Mouse (Mus musculus) left cerebral cortex, postnatal 14 days (tissue): Measurements from ENCODE around the gene Tfrc. TPM values are rescaled to one million over a fixed set of nuclear protein-coding genes. Genes with fewer than 3 reads are reported as not detected.

Experiments used
- DNase-seq, 2 experiments: peaks; one replicate each; pipeline ENCODE4 v3.0.0; 2021 to 2022; ENCODE audit warnings: low spot score in 2 of 2, mixed read lengths in 1 of 2
- intact Hi-C: fragments of 180-260 bp; cut with DNase I; formaldehyde crosslinking; loops from one replicate; pipeline ENCODE4 v1.15.1; 2025
- long read RNA-seq, 2 experiments: library from polyadenylated mRNA; stranded (forward); transcript quantifications; one replicate each; pipeline ENCODE4 v2.0.0; 2021
- total RNA-seq, 2 experiments: library from RNA; stranded (reverse); gene quantifications; 2 replicates each; pipeline ENCODE4 v1.2.3; 2021

Gene Tfrc
- 10 to 100 TPM; 89.4 to 97.8 TPM for total RNA-seq
- long read RNA-seq, experiment 1, full-length matches to known transcripts = 25 of 42 reads
- long read RNA-seq, experiment 1, partial matches to known transcripts = 6 of 42 reads
- long read RNA-seq, experiment 1, other reads (novel, unspliced or antisense) = 11 of 42 reads
- long read RNA-seq, experiment 2, full-length matches to known transcripts = 12 of 18 reads
- long read RNA-seq, experiment 2, partial matches to known transcripts = 2 of 18 reads
- long read RNA-seq, experiment 2, other reads (novel, unspliced or antisense) = 4 of 18 reads

DNA sequence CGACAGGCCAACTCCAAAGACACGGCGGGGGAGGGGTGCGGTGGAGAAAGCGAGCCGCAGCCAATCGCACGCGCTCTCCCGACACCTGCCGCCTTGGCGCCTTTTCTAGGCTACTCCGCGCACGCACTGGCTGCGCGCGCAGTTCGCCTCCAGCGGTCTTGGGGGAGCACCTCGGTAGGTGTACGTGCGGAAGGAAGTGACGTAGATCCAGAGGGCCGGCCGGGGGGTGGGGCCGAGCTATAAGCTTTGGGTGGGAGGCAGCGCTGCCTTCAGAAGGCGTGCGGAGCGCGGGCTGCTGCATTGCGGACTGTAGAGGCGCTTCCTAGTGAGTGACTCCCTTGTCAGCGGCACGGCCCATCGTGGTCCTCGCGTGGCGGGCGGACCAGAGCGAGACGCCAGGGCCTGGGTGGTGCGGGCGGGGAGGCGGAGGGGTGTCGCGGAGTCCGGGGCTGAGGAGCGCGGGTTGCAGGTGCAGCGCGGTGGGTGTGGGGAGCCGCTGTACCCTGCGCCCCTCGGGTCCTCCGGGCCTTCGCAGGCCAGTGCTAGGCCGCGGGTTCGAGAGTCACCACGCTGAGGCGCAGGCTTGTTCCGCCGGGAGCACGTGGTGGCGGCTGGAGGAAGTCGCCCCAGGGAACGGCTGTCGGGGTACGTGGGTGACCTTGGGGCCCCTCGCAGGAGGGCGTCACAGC is at the start of gene Tfrc:
Gene Tfrc (plus strand): TSS at position 209 of the 689 bp plus-strand sequence.
- intact Hi-C loops = loop anchor here (2.0 kb wide), 2 partner anchors 92 to 102 kb away; no protein-coding TSS in a partner anchor
- DNase-seq = peak; percentile 96

DNA sequence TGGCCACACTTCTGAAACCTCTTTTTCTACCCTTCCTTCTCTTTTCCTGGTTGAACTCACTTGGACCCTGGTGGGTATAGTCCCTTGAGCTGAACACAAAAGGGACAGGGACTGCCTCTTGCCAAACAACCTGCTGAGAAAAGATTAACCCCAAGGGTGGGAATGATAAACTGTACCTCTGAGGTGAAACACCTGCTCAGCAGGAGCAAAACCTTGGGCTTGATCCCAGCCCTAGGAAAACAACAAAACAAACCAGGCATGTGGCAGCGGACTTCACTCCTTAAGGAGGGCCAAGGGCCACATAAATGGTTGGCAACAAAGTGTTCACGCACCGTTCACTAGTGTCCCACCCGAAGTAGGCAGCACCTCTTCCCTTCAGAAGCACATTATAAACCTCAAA is 49.2 kb upstream of the Tfrc start:
- DNase-seq = no peak
- intact Hi-C loops = no loop called here

DNA sequence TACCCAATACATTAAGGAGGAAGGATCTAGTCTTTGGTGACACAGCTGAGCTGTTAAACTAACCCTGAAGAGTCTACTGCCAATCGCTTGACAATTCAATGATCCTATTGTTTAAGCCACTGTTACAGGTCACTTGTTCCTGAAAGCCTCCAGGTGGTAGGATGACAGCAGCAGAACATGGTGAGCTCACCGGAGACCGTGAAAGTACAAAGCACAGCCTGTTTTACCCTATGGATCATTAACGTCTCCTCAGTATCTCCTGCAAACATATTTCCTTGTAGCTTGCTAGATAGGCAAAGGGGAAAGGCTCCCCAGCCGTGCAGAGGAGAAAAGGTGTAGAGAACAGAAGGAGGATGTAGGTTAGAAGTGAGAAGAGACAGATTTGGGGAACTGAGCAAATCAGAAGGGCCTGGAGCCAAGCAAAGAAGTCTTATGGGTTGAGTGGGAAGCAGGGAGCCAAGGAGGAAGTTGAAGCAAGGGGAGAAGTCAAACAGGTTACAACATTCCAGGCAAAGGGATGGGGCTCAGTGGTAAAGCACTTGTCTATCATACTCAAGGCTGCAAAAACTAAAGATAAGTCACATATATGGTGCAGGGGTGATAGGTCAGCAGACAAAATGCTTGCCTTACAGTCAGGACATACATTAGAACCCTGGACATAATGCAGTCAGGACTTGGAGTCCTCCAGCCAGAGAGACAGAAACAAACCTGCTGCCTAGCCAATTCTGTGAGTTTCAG is 45.5 kb upstream of the Tfrc start:
- intact Hi-C loops = no loop called here
- DNase-seq = no peak

DNA sequence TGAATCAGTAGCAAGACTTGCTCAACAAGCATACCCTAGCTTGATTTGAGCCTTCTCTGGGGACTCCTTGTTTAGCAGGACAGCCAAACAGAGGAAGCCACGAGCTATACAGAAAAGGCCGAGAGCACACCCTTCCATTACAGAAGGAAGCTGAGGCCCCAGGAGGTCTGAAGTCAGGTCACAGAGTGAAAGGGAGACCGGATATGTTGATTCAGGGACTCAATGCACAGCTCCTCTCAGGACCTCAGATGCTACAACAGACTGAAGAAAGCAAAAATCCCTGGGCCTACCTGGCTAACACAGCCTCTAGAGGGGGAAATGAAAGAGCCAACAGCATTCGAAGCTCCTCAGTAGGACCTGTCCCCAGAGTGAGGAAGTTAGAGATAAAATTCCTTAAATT is 41.4 kb upstream of the Tfrc start:
- intact Hi-C loops = no loop called here
- no peak for DNase-seq

DNA sequence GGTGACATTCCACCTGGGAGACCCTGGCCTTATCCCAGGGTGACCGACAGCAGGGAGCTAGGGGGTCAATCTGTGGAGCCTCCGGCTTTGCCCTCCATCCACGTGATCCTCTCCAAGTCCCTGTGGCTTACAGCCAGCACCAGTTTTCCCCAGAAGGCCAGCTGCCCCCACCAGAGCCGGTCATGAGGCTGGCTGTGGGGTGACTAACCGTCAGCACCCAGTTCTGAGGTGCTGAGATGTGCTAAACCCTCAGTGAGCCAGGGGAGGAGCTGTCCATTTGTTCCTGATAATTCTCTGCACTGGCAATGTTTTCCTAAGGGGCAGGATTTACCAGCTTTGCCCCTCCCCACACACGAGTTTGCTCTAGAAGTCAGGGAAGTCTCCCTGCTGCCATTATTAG is 40.3 kb upstream of the Tfrc start:
- no peak for DNase-seq
- intact Hi-C loops = no loop called here

DNA sequence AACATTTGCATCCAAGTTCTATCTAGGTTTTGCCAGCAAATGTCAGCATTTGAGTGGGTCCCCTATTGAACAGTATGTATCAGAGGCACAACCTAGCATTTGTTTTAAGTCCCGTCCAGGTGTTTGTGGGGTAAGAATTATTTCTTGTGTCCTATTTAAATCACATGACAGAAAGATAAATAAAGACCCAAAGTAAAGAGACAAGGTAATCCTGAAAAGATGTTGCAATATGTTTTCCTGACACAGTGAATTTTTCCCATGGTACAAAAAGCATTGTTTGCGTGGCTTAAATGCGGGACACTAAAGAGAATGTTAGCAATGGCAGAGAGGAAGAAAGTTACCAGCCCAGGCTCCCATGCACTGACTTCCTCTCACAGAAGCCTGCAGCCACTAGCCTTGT is 38.7 kb upstream of the Tfrc start:
- DNase-seq = no peak
- intact Hi-C loops = no loop called here

DNA sequence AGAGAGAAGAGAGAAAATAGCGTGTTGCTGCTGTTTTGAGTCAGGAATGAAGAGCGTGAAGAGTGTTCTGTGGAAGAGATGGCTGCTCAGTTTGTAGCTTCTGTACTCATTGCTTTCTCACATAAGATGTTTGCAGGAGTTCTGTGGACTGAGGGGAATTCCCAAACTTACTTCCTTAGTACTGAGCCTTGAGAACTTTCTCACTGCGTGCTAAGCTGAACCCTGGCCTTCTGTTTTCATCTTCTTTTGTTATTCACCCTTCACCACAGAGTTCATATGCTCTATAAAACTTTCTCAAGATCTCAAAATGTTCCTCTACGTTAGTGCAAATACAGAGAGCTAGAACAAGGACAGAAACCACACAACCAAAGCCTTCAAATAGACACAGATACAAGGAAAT is 36.2 kb upstream of the Tfrc start:
- intact Hi-C loops = no loop called here
- no peak for DNase-seq

DNA sequence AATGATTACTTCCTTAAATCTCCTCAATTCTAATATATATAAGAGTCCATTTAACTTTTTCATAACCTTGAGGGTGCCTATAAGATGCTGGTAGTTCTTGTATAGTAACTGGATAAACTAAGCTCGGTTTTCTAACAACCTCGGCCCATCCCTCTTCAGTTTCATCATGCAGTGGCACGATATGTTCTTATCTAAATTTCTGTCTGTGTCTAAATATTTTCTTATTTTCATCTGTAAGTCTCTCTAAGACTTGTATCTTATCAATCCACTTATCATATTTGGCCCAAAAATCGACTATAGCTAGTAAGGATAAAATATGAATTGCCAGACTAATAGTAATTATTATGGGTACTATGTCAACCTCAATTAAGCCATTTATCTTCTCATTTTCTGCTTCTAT is 22.2 kb upstream of the Tfrc start:
- no peak for DNase-seq
- intact Hi-C loops = no loop called here

DNA sequence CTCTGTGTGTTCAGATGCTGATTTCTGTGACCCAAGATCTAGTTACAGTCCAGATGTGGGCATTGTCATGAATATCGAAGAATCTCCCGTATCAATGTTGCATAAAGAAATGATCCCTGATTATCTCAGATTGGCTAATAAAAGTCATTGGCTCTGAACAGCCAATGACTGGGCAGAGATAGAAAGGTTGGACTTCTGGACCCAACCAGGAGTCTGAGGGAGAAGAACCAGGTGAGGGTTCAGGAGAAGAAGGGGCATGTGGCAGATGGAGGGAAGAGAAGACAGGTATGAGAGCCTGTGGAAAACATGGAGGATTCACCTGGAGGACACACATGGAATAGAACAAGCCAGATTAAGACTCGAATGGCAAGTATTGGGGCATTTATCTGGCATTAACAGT is 20.2 kb upstream of the Tfrc start:
- intact Hi-C loops = no loop called here
- DNase-seq = no peak

DNA sequence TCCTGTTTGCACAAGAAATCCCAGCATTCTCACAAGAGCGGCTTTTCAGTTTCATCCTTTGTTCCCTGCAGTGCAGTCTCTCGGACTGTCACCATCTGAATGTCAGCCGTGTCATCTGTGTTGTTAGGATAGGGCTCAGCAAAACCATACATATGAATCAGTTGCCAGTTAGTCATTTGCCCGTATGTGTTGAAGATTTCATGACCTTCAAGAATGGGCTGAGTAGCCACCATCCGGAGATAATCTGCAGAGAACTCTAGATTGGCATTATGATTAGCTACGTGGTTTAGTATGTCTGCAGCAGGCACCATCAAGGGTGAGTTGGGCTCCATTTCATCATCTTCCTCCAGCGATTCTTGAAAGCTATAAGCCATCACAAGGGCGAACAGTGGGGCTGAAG is 17.2 kb upstream of the Tfrc start:
- DNase-seq = no peak
- intact Hi-C loops = no loop called here

DNA sequence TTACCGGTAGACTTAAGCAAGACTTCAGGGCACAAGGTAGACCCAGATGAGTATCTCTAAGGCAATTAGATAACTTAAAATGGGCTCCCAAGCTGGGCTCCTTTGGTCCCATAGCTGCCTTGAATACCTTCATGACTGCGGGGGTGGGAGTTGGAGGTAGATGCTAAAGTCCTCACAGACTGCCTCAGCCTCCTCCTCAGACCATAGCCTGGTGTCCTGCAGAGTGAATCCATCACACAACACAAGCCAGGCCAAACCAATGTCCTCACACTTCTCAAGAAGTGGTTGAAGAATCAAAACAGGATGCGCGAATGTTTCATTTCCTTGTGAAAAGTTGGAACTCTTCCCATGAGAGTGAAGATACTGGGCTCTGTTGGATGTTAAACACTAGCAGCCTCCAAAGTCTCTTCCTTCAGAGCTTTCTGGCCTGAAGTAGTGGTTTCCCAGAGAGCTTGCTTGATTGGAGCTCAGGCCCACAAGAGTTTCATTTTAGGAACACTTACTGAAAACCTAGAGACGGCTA is 15.4 kb upstream of the Tfrc start:
- DNase-seq = no peak
- intact Hi-C loops = no loop called here

DNA sequence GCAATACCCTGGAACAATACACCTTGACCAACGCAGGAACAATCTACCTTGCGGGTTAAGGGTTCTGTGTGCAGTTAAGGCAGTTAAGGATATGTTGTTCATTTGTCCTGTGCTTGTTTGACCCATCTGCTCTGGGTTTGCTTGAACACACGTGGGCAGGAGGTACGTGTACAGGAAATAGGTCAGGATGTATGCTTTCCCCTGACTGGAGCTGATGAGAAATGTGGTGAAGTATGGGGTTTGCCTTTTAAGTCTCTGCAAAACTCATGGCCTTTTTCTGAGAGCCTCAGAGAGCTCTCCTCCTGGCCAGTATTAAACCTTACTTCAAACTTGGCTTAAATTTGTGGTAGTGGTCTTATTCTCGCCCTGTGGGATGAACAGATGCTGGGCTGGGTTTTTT is 14.8 kb upstream of the Tfrc start:
- no peak for DNase-seq
- intact Hi-C loops = no loop called here

DNA sequence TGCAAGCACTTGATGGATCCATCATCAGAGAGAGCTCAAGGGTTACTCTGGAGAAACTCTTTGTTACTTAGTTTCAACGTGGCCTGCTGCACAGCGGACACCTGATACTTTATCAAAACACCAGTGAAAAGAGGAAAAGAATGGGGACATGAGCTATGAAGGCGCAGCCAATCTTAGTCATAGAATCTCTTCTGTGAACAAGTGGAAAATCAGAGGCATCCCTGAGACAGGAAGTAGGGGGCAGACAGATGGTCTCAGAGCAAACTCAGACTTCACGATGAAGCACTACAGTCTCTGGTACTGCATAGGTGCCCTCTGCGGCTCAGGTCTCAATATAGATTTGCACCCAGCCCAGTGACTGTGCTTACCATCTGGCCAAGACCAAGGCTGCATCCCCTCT is 14.0 kb upstream of the Tfrc start:
- DNase-seq = no peak
- intact Hi-C loops = no loop called here

DNA sequence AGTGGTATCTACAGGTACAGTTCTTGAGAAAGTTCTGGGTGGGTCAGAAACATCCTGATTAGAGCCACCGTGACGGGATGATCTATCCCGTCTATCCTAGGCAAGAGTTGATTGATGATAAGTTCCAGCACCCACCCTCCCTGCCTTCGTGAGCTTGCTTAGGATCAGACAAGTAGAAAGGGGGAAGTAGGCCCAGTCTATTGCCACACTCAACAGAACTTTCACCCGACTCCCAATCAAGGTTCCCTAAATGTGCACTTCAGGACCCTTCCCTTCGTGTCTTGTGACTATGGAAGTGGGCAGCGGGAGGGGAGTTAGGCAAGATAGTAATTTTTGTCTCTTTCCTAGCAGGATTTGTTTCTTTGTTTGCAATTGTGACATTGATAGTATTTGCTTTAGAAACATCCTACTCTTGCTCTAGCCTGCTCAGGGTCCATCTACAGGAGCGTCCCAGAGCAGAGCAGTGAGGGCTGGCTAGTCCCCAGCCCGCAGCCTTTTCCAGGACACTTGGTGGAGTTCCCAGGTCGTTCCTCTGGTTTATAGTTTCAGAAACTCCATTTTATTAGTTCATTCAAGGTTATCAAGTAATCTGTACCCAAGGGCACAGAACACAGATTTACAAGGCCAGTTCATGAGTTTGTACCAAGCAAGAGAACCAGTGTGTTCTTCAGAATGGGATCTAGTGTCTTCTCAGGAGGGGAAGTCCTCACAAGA is 13.4 kb upstream of the Tfrc start:
- intact Hi-C loops = no loop called here
- no peak for DNase-seq

DNA sequence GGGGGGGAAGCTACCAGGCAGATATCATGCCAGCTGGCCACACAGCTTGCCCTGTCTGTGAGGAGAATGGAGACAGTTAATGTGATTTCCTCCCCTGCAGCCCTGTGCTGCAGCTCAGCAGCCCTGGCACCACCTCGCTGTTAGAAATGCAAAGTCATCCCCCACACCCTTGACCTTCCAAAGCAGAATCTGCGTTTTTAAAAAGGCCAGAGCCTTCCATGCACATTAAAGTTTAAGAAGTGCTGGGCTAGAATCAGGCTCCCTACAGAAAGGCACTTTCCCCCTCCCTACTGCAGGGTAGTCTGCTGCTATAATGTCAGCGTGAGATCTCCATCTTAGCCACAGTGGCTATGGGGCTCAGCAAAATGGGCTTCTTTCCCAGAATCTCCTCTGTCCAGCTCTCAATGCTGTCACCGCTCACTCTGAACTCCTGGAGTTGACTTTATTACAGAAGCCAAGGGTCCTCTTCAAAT is 10.8 kb upstream of the Tfrc start:
- intact Hi-C loops = no loop called here
- DNase-seq = no peak

DNA sequence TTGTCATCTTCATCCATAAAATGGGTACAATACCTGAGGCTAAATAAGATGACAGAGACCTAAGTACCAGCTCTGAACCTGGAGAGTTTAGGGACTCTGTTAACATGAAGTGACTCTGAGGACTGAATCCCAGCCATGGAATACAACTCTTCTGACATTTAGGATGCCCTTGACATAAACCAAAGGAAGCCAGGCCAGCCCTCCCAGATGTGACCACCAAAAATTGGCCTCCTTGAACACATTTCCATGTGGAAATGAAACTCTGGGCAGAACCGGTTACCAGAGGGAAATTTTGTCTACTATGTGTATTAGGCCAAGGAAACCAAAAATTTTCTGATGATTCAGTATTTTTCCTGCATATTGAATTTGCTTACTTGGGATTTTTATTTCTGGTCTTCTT is 9.6 kb upstream of the Tfrc start:
- intact Hi-C loops = no loop called here
- DNase-seq = no peak

DNA sequence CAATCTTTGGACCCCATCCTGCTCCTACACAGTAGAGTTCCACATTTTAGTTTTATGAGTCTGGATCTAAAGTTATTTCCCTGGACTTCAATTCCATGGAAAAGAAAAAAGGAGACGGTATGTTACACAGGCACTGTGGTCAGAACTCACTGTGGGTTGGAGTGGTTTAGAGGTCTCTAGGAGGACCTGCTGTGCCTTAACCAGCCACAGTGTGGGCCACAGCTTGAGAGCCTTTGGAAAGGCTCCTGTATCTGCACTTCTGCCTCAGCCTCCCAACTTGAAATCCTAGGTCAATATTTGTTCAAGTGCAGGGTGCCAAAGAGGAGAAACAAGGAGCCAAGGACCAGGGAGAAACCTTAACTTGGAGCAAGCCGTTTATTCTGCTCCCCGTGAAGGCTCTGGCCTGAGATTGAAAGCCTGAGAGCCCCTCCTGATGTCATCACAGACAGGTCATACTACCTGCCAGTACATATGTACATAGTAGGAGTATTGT is 6.5 kb upstream of the Tfrc start:
- intact Hi-C loops = no loop called here
- no peak for DNase-seq

DNA sequence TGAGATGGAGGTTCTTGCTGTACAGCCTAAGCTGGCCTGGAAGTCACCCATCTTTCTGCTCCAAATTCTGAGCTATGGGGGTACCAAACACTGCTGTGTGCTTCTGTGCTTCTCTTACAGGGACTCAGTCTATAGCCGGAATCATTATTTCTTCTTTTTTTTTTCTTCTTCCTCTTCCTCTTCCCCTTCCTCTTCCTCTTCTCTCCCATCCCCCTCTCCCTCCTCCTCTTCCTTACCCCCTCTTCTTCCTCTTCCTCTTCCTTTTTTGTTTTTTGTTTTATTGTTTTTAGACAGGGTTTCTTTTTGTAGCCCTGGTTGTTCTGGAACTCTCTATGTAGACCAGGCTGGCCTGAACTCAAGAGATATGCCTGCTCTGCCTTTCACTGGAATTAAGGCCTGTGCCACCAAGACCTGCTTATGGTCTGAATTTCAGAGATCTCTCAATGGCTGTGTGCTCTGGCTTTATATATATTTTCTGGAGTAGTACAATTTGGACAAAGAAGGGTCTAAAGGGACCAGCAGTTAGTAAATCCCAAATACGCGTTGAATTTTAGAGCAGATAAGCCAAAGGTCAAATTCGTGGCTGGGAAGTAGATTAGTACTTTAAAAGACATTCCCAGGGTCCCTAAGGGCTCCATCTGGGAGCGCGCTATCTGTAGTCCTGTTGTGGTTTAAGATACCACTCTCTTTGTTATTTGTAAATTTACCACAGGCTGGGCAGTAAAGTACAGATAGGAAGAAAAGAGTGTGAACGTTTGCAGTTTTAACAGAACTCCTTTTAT is 967 bp upstream of the Tfrc start:
- intact Hi-C loops = loop anchor here (2.0 kb wide), 2 partner anchors 91 to 101 kb away; no protein-coding TSS in a partner anchor
- DNase-seq = no peak

DNA sequence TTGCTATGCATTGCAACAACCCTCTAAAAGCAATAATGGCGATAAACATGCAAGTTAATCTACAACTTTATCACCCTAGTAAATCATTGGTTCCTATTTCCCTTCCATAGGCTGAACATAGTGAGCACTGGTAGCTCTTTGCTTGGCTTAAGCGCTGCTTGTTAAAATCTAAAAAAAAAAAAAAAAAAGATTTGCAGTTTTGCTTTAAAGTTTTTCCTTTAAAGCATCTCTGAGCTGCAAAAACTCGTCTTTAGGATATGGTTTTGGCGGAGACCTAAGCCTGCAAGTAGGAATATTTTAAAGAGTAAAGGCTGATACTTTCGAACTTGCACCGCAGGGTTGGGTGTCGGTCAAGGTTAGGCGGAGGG is 392 bp upstream of the Tfrc start:
- DNase-seq = no peak

More for the DNA sequence above, 392 bp upstream of the Tfrc start:
- intact Hi-C loops = loop anchor here (2.0 kb wide), 2 partner anchors 92 to 102 kb away; no protein-coding TSS in a partner anchor
